Mouse (Mus musculus): ENCODE measurements at regions not wholly inside any gene's neighbourhood (a gene's known extent, or its start where the extent isn't known, plus 50 kb on each side); places are given as distances from the start of the nearest gene placed in this dataset.

DNA sequence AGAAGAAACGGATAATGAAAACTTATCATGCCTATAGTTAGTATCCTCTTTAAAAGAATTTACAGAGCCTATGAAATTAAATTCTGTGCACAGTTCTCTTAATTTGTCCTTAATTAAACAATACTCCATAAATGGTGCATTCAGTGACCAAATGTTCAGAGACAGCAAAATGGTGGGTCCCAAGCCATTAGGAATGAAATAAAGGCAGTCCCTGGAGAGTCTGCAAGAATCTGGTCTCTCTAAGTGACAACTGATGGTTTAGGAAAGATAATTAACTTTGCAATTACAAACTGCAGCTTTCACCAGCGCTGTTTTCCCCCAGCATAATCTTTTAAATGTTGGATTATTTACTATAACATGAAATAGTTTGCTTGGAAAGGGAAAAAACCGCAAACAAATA is 376.9 kb upstream of the Kcnh8 start:
- TF ChIP-seq CTCF (IDR thresholded peaks at IDR 0.05; ENCODE audit: low read depth, low read length) (no peak), POLR2A (IDR thresholded peaks at IDR 0.05; ENCODE audit: extremely low read depth, insufficient read depth, low read length) (no peak)
